In the genomic region with DNA sequence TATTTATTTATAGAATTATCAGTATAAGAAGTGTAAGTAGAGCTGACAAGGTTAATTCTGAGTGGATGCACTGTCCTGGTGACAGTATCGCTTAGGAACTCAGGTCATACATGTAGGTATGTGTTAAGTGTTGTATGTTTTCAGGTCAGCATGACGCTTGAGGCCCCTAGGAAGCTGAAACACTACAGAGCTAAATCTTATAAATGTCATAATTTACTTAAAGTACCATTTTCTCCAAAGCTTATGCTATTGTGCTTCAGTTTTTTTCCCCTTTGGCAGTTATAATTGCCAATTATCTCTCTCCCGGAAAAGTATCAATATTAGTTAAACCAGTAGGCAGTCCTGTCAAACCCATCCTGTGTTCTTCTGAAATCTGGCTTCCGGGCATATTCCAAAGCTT, we compare ENCODE assay signal across 25 mouse cellular contexts.
"Had no signal": no experiment of that assay in that cellular context is flagged by ENCODE, and none has a peak within 500 bp of the region (broad histone marks: within the 10 kb centered on the region; RNA-seq: fewer than 3 reads in every experiment).

No protein-coding gene starts in this region.

- H3K4me1 ChIP-seq: heart, embryonic 10.5 days had no signal

- H3K4me2 ChIP-seq: heart, embryonic 13.5 days; heart, embryonic 15.5 days; hindbrain, embryonic 12.5 days; hindbrain, embryonic 15.5 days; kidney, embryonic 15.5 days; liver, embryonic 11.5 days had no signal

- DNase-seq: gastrocnemius, adult 2 months; gastrocnemius, postnatal 10 days; gastrocnemius, postnatal 25 days; heart, adult 18-20 months; heart, postnatal 14 days; heart, postnatal 36 days; kidney, adult 11 months; kidney, adult 2 months; kidney, adult 9 months; kidney, postnatal 14 days; kidney, postnatal 36 days; layer of hippocampus, adult 9-11 months; layer of hippocampus, postnatal 36 days; liver had no signal

- H3K4me3 ChIP-seq: gastrocnemius, adult 2 months; heart, embryonic 10.5 days; heart, embryonic 13.5 days; heart, embryonic 15.5 days; hindbrain, embryonic 12.5 days; hindbrain, embryonic 15.5 days; kidney, embryonic 15.5 days; limb, embryonic 10.5 days; limb, embryonic 12.5 days had no signal

- H3K27me3 ChIP-seq: heart, embryonic 13.5 days; heart, embryonic 15.5 days; hindbrain, embryonic 12.5 days; hindbrain, embryonic 15.5 days; kidney, embryonic 15.5 days; limb, embryonic 12.5 days had no signal

- ATAC-seq: hindbrain, postnatal 0 days had no signal

- H3K27ac ChIP-seq: gastrocnemius, adult 2 months; heart, embryonic 10.5 days; heart, embryonic 13.5 days; heart, embryonic 15.5 days; hindbrain, embryonic 12.5 days; hindbrain, embryonic 15.5 days; hindbrain, postnatal 0 days; kidney, embryonic 15.5 days; kidney, postnatal 0 days; limb, embryonic 10.5 days; limb, embryonic 12.5 days had no signal

- H3K9me3 ChIP-seq: heart, embryonic 10.5 days; heart, embryonic 13.5 days; heart, embryonic 15.5 days; hindbrain, embryonic 12.5 days; hindbrain, embryonic 15.5 days; kidney, embryonic 15.5 days; limb, embryonic 10.5 days; limb, embryonic 12.5 days had no signal

- H3K9ac ChIP-seq: heart, embryonic 13.5 days; heart, embryonic 15.5 days; hindbrain, embryonic 12.5 days; hindbrain, embryonic 15.5 days; kidney, embryonic 15.5 days; limb, embryonic 12.5 days had no signal

- H3K36me3 ChIP-seq: heart, embryonic 10.5 days; heart, embryonic 13.5 days; heart, embryonic 15.5 days; hindbrain, embryonic 12.5 days; hindbrain, embryonic 15.5 days; kidney, embryonic 15.5 days; limb, embryonic 10.5 days; limb, embryonic 12.5 days had no signal
